Mouse (Mus musculus): ENCODE measurements around the gene Gdpd4.
A peak's percentile ranks its signal among the peaks of the same experiment; 100 is the strongest.

Gene Gdpd4

DNA sequence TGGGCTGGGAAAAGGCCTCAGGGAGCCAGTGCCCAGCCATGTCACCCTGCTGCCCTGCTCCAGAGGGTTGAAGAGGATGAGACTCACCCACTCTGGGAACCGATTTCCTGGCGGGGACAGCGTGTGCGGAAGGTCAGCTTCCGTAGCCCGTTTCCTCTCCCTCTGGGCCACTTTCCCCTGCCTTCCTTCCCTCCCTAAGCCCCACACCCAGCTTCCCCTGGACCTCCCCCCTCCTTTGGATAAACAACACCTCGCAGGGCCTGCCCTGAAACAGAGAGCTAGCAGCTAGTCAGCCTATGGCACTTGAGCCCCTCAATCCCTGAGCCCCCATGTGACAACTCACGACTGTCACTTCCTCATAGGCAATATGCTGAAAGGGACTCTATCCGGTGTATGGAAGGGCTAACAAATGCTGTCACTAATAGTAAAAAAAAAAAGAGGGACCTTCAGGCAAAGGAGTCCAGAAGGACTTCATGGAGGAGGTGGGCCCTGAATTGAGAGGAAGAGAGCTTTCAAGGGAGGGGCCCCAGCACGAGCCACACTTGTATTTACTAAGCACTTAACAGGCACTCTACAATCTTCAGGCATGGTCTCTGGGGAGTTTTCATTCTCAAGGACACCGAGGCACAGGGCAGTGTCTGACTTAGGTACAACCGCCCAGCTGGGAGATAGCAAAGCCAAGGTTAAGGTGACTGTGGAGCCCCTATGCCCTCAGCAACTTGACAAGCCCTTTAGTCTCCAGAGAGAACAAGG, 165.0 kb downstream of the Gdpd4 start:
- DNase-seq (ENCODE audit: low read depth) = no peak

- no peak for DNase-seq (ENCODE audit: low read depth)
Observed at GRCm38 (mm10) chr7:98085314-98085713, 165.6 kb downstream of the Gdpd4 start.

DNA sequence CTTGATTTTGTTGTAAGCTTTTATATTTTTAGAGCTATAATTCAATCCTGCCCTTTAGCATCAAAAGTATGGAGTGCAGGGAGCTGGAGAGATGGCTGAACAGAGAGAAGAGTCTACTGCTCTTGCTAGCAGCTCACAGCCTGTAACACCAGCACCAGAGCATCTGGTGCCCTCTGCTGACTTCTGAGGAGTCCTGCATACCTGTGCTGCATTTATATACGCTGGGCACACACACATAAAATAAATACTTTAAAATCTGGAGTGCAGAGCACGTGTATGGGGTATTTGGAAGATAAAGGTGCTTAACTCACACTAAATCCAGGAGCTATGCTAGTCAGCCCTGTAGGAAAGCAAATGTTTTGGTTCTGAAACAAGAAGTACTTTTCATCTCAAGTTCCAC, 166.6 kb downstream of the Gdpd4 start:
- DNase-seq (ENCODE audit: low read depth) = peak; percentile 63

- no peak for DNase-seq (ENCODE audit: low read depth)
Observed at GRCm38 (mm10) chr7:98095852-98096251, 176.1 kb downstream of the Gdpd4 start.

- DNase-seq (ENCODE audit: low read depth) = no peak
Observed at GRCm38 (mm10) chr7:98097557-98097956, 177.8 kb downstream of the Gdpd4 start.
